Mouse (Mus musculus) bone marrow, adult 2 months (tissue): ENCODE data around the gene Ttc7b.

Experiments
- CTCF ChIP-seq: fragments of 200-500 bp; IDR thresholded peaks from 2 replicates; pipeline ENCODE4 v1.5.1; 2011; ENCODE audit warnings: low read length, control low read depth; ENCODE audit not compliant: control insufficient read depth, insufficient read depth
- POLR2A ChIP-seq: fragments of 200-500 bp; IDR thresholded peaks from 2 replicates; pipeline ENCODE4 v1.6.1; 2011; ENCODE audit warnings: low read depth, mild to moderate bottlenecking, control low read depth, low read length, borderline replicate concordance; ENCODE audit not compliant: control insufficient read depth

- no peak for TF ChIP-seq CTCF
- no peak for TF ChIP-seq POLR2A
These were observed 47.5 kb upstream of the Ttc7b start for GRCm38 (mm10) chr12:100568105-100568504.
